Mouse (Mus musculus) erythroblast, embryonic 14.5 days (primary cell): ENCODE measurements around the gene Fmn2. TPM values are rescaled to one million over a fixed set of nuclear protein-coding genes. Genes with fewer than 3 reads are reported as not detected.

Source experiments
- H3K27me3 ChIP-seq: 2 replicates; pipeline ENCODE4 v1.6.1; 2012; ENCODE audit warnings: inconsistent platforms; ENCODE audit not compliant: control insufficient read depth
- H3K36me3 ChIP-seq: 2 replicates; pipeline ENCODE4 v1.6.1; 2012; ENCODE audit warnings: mild to moderate bottlenecking, inconsistent platforms; ENCODE audit not compliant: control insufficient read depth
- H3K4me1 ChIP-seq: 2 replicates; pipeline ENCODE4 v1.6.1; 2012; ENCODE audit warnings: inconsistent platforms; ENCODE audit not compliant: control insufficient read depth
- H3K4me3 ChIP-seq: replicated peaks from 2 replicates; pipeline ENCODE3; 2012; ENCODE audit warnings: moderate library complexity, mild to moderate bottlenecking, inconsistent platforms
- H3K9me3 ChIP-seq: 2 replicates; pipeline ENCODE4 v1.6.1; 2012; ENCODE audit warnings: low read length, inconsistent platforms, mixed read lengths; ENCODE audit not compliant: control insufficient read depth
- GATA1 ChIP-seq: IDR thresholded peaks from 2 replicates; pipeline ENCODE4 v1.6.1; 2012; ENCODE audit warnings: low read length, inconsistent platforms, mixed read lengths
- TAL1 ChIP-seq: IDR thresholded peaks from 3 replicates; pipeline ENCODE4 v1.6.1; 2012; ENCODE audit warnings: low read length, inconsistent platforms, mixed read lengths
- polyA plus RNA-seq: library from polyadenylated mRNA; stranded (reverse); fragments of >175 nt; gene quantifications from 2 replicates; pipeline ENCODE4 v1.2.3, GENCODE M21; 2012

Gene Fmn2
- polyA plus RNA-seq, 1 experiment: 0.02 TPM

- Histone ChIP-seq H3K27me3 (no peaks in the 10 kb centered on the region), H3K4me3 (no peak overlapping the region), H3K4me1 (no peaks in the 10 kb centered on the region), H3K9me3 (no peaks in the 10 kb centered on the region; the same call in 1 of the 2 replicates), H3K36me3 (no peaks in the 10 kb centered on the region)
- no peak for TF ChIP-seq GATA1
- TF ChIP-seq TAL1: no peak
Measured at GRCm38 (mm10) chr1:174719729-174720458, 218.3 kb downstream of the Fmn2 start.

- H3K9me3 ChIP-seq: peaks cover 2% of the 10 kb centered on the region; the same call in 1 of the 2 replicates
- H3K4me1 ChIP-seq: no peaks in the 10 kb centered on the region
- H3K27me3 ChIP-seq: no peaks in the 10 kb centered on the region
- H3K36me3 ChIP-seq: no peaks in the 10 kb centered on the region
- H3K4me3 ChIP-seq: no peak overlapping the region
- TF ChIP-seq TAL1 (no peak), GATA1 (no peak)
Measured at GRCm38 (mm10) chr1:174728771-174729170, 227.1 kb downstream of the Fmn2 start.

GRCm38 (mm10) chr1:174732715-174733114 lies 231.1 kb downstream of the Fmn2 start:
- H3K4me3 ChIP-seq: no peak overlapping the region
- H3K27me3 ChIP-seq: no peaks in the 10 kb centered on the region
- no peaks in the 10 kb centered on the region for H3K36me3 ChIP-seq
- H3K9me3 ChIP-seq: no peaks in the 10 kb centered on the region
- TF ChIP-seq TAL1 (no peak), GATA1 (no peak)
- H3K4me1 ChIP-seq: no peaks in the 10 kb centered on the region

- H3K36me3 ChIP-seq: no peaks in the 10 kb centered on the region
- no peaks in the 10 kb centered on the region for H3K9me3 ChIP-seq
- H3K27me3 ChIP-seq: no peaks in the 10 kb centered on the region
- H3K4me1 ChIP-seq: no peaks in the 10 kb centered on the region
- TF ChIP-seq TAL1 (no peak), GATA1 (no peak)
- H3K4me3 ChIP-seq: no peak overlapping the region
Measured at GRCm38 (mm10) chr1:174738958-174739357, 237.3 kb downstream of the Fmn2 start.

- H3K27me3 ChIP-seq: no peaks in the 10 kb centered on the region
- TF ChIP-seq GATA1 (no peak), TAL1 (no peak)
- H3K36me3 ChIP-seq: no peaks in the 10 kb centered on the region
- H3K4me3 ChIP-seq: no peak overlapping the region
- H3K9me3 ChIP-seq: no peaks in the 10 kb centered on the region
- H3K4me1 ChIP-seq: no peaks in the 10 kb centered on the region
Measured at GRCm38 (mm10) chr1:174742667-174743066, 241.0 kb downstream of the Fmn2 start.

- no peaks in the 10 kb centered on the region for H3K9me3 ChIP-seq
- no peak overlapping the region for H3K4me3 ChIP-seq
- H3K4me1 ChIP-seq: no peaks in the 10 kb centered on the region
- H3K36me3 ChIP-seq: no peaks in the 10 kb centered on the region
- TF ChIP-seq GATA1 (no peak), TAL1 (no peak)
- no peaks in the 10 kb centered on the region for H3K27me3 ChIP-seq
Measured at GRCm38 (mm10) chr1:174748520-174748919, 246.9 kb downstream of the Fmn2 start.

- H3K9me3 ChIP-seq: no peaks in the 10 kb centered on the region
- H3K27me3 ChIP-seq: no peaks in the 10 kb centered on the region
- no peak for TF ChIP-seq GATA1
- TF ChIP-seq TAL1: no peak
- H3K36me3 ChIP-seq: no peaks in the 10 kb centered on the region
- H3K4me3 ChIP-seq: no peak overlapping the region
- no peaks in the 10 kb centered on the region for H3K4me1 ChIP-seq
Measured at GRCm38 (mm10) chr1:174750893-174751461, 249.4 kb downstream of the Fmn2 start.

GRCm38 (mm10) chr1:174759354-174759753 lies 257.7 kb downstream of the Fmn2 start:
- Histone ChIP-seq H3K4me3 (no peak overlapping the region), H3K9me3 (no peaks in the 10 kb centered on the region; the same call in 1 of the 2 replicates), H3K36me3 (no peaks in the 10 kb centered on the region), H3K4me1 (no peaks in the 10 kb centered on the region), H3K27me3 (no peaks in the 10 kb centered on the region)
- no peak for TF ChIP-seq TAL1
- no peak for TF ChIP-seq GATA1

- Histone ChIP-seq H3K9me3 (no peaks in the 10 kb centered on the region), H3K4me1 (no peaks in the 10 kb centered on the region), H3K4me3 (no peak overlapping the region), H3K27me3 (no peaks in the 10 kb centered on the region), H3K36me3 (no peaks in the 10 kb centered on the region)
- TF ChIP-seq TAL1 (no peak), GATA1 (no peak)
Measured at GRCm38 (mm10) chr1:174765757-174766156, 264.1 kb downstream of the Fmn2 start.

- H3K4me3 ChIP-seq: no peak overlapping the region
- no peaks in the 10 kb centered on the region for H3K9me3 ChIP-seq
- TF ChIP-seq TAL1: no peak
- TF ChIP-seq GATA1: no peak
- H3K36me3 ChIP-seq: no peaks in the 10 kb centered on the region
- H3K27me3 ChIP-seq: no peaks in the 10 kb centered on the region
- no peaks in the 10 kb centered on the region for H3K4me1 ChIP-seq
Measured at GRCm38 (mm10) chr1:174766852-174767251, 265.2 kb downstream of the Fmn2 start.
